Mouse (Mus musculus): Measurements from ENCODE around the gene Gm3327. TPM values are rescaled to one million over a fixed set of nuclear protein-coding genes. Genes with fewer than 3 reads are reported as not detected.
"Not testable (repeated sequence)": the region's sequence is repeated elsewhere in the genome, so short reads cannot be mapped to it uniquely, and the experiment has no call there.

The Gm3327 gene
- total RNA-seq (2022): not detected

- DNase-seq (ENCODE audit: low spot score): not testable (repeated sequence)
Observed at GRCm38 (mm10) chr14:44123551-44123950, at the start of gene Gm3327. Gm3327 (plus strand) TSS chr14:44123851.

- DNase-seq (ENCODE audit: low spot score): not testable (repeated sequence)
Observed at GRCm38 (mm10) chr14:44077785-44078341, 45.8 kb upstream of the Gm3327 start.

- not testable (repeated sequence) for DNase-seq (ENCODE audit: low spot score)
Observed at GRCm38 (mm10) chr14:44086588-44086987, 37.1 kb upstream of the Gm3327 start.

- not testable (repeated sequence) for DNase-seq (ENCODE audit: low spot score)
Observed at GRCm38 (mm10) chr14:44087535-44087934, 36.1 kb upstream of the Gm3327 start.

DNA sequence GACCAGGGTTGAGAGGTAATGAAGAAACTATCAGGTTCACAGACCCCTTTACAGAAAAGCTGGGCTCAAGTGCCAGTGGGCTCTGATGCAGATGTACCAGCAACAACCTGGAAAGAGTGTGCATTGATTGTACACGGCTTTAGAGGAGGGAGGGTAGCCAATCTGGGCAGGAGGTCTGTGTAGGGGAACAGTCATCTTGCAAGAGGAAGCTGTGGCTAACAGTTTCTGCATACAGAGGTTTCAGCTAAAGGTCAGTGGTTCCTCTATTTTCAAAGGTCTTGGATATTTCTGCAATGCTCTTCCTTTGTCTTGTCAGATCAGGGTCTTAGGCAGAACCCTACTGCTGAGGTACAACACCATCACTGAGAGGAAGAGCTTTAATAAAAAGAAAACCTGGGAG, 32.1 kb upstream of the Gm3327 start:
- DNase-seq (ENCODE audit: low spot score): not testable (repeated sequence)

DNA sequence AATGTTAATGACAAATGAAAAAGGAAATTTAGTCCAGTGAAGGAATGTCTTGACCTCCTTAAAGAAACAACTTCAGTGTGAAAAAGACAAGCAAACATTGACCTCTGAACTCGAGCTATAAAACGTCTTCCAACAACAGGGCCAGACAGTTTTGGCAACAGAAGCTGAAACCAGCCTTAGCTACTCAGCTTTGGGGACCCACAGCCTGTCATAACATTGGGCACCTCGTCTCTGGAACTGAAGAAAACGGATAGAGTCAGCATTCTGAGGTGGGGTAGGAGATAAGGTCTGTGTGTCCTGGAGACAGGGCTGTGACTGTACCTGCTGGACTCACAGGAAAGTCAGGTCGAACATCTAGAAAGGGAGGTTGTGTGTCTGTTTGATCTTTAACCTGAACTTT, 29.2 kb upstream of the Gm3327 start:
- not testable (repeated sequence) for DNase-seq (ENCODE audit: low spot score)

- DNase-seq (ENCODE audit: low spot score): not testable (repeated sequence)
Observed at GRCm38 (mm10) chr14:44100030-44100429, 23.6 kb upstream of the Gm3327 start.

- DNase-seq (ENCODE audit: low spot score): not testable (repeated sequence)
Observed at GRCm38 (mm10) chr14:44102354-44102753, 21.3 kb upstream of the Gm3327 start, which contains the start of gene Ear2. Ear2 (plus strand) TSS chr14:44102654.

GRCm38 (mm10) chr14:44110981-44111380, 12.7 kb upstream of the Gm3327 start:
- no peak for DNase-seq (ENCODE audit: low spot score)

Other genes starting within 250 kb of the Gm3327 start
- gene Ear1, start 248.3 kb upstream of the Gm3327 start, total RNA-seq (2022): under 1 TPM in 1 of 4 experiments, not detected in 3; 0.55 TPM
- not detected for gene Ear10, start 200.3 kb upstream of the Gm3327 start, total RNA-seq (2022)
- 1 to 10 TPM; 2.6 to 5.3 (median 4.2) TPM for gene Gm8113, start 198.5 kb upstream of the Gm3327 start, total RNA-seq (2022)
- gene Ang5, start 166.8 kb upstream of the Gm3327 start, total RNA-seq (2022): not detected
- gene Ang6, start 121.6 kb upstream of the Gm3327 start, total RNA-seq (2022): not detected
- 1 to 10 TPM in 1 of 4 experiments, under 1 TPM in 2, not detected in 1; 0.52 to 1.8 (median 0.53) TPM for gene Ear2, start 21.2 kb upstream of the Gm3327 start, total RNA-seq (2022)
- gene Gm8212, start 73.8 kb downstream of the Gm3327 start, total RNA-seq (2022): not detected
- not detected for gene 4930503E14Rik, start 89.4 kb downstream of the Gm3327 start, total RNA-seq (2022)
- not detected for gene Gm8220, start 161.7 kb downstream of the Gm3327 start, total RNA-seq (2022)
- not detected for gene Gm5930, start 214.7 kb downstream of the Gm3327 start, total RNA-seq (2022)
- gene Gm8229, start 241.5 kb downstream of the Gm3327 start, total RNA-seq (2022): not detected

Measured in heart, adult 8-10 months (tissue).